Mouse (Mus musculus) kidney, postnatal 10 days (tissue): ENCODE measurements around the gene Clstn1.
"Not testable (repeated sequence)": the region's sequence is repeated elsewhere in the genome, so short reads cannot be mapped to it uniquely, and the experiment has no call there.

ENCODE experiments used
- DNase-seq: peaks from one replicate; pipeline ENCODE4 v3.0.0; 2021; ENCODE audit warnings: mixed read lengths

Clstn1 gene

GRCm38 (mm10) chr4:149601484-149601883, 15.2 kb downstream of the Clstn1 start:
- DNase-seq: no peak

GRCm38 (mm10) chr4:149602236-149602635, 16.0 kb downstream of the Clstn1 start:
- no peak for DNase-seq

GRCm38 (mm10) chr4:149603860-149604259, 17.6 kb downstream of the Clstn1 start:
- DNase-seq: no peak

- DNase-seq: no peak
These were observed 18.2 kb downstream of the Clstn1 start for GRCm38 (mm10) chr4:149604518-149604917.

GRCm38 (mm10) chr4:149606056-149606455, 19.8 kb downstream of the Clstn1 start:
- no peak for DNase-seq

GRCm38 (mm10) chr4:149606766-149607358, 20.6 kb downstream of the Clstn1 start:
- no peak for DNase-seq

GRCm38 (mm10) chr4:149607591-149608308, 21.5 kb downstream of the Clstn1 start:
- peak; percentile 71 for DNase-seq

GRCm38 (mm10) chr4:149608309-149608638, 22.0 kb downstream of the Clstn1 start:
- DNase-seq: no peak

GRCm38 (mm10) chr4:149609256-149610025, 23.2 kb downstream of the Clstn1 start:
- no peak for DNase-seq

- peak; percentile 77 for DNase-seq
These were observed 25.2 kb downstream of the Clstn1 start for GRCm38 (mm10) chr4:149611376-149612044.

- DNase-seq: not testable (repeated sequence)
These were observed 27.2 kb downstream of the Clstn1 start for GRCm38 (mm10) chr4:149613497-149613896.

GRCm38 (mm10) chr4:149614869-149615268, 28.6 kb downstream of the Clstn1 start:
- no peak for DNase-seq

- not testable (repeated sequence) for DNase-seq
These were observed 30.7 kb downstream of the Clstn1 start for GRCm38 (mm10) chr4:149616999-149617398.

GRCm38 (mm10) chr4:149619988-149620387, 33.7 kb downstream of the Clstn1 start:
- no peak for DNase-seq

GRCm38 (mm10) chr4:149621286-149621685, 35.0 kb downstream of the Clstn1 start:
- DNase-seq: no peak

GRCm38 (mm10) chr4:149623711-149624110, 37.4 kb downstream of the Clstn1 start:
- DNase-seq: no peak

- no peak for DNase-seq
These were observed 40.5 kb downstream of the Clstn1 start for GRCm38 (mm10) chr4:149626809-149627208.

GRCm38 (mm10) chr4:149628372-149628771, 42.1 kb downstream of the Clstn1 start:
- DNase-seq: peak; percentile 71

GRCm38 (mm10) chr4:149628810-149629209, 42.5 kb downstream of the Clstn1 start:
- no peak for DNase-seq

GRCm38 (mm10) chr4:149632670-149633307, 46.5 kb downstream of the Clstn1 start:
- no peak for DNase-seq

GRCm38 (mm10) chr4:149634157-149634556, 47.9 kb downstream of the Clstn1 start:
- DNase-seq: no peak

- DNase-seq: no peak
These were observed 48.7 kb downstream of the Clstn1 start for GRCm38 (mm10) chr4:149634966-149635365.

- no peak for DNase-seq
These were observed 49.7 kb downstream of the Clstn1 start for GRCm38 (mm10) chr4:149635915-149636415.
